Mouse (Mus musculus) G1E (cell line): ENCODE results near the gene Eipr1. TPM values are rescaled to one million over a fixed set of nuclear protein-coding genes. Genes with fewer than 3 reads are reported as not detected.

Experiments used
- ATAC-seq: 2 replicates; pipeline ENCODE4 v1.8.0; 2016; ENCODE audit warnings: mild to moderate bottlenecking; ENCODE audit not compliant: insufficient number of reproducible peaks, poor library complexity, low FRiP score, severe bottlenecking; ENCODE audit errors: extremely low read depth
- DNase-seq: peaks from one replicate; pipeline ENCODE4 v3.0.0; 2012; ENCODE audit warnings: low spot score
- H3K27me3 ChIP-seq: 2 replicates; pipeline ENCODE4 v1.6.1; 2012; ENCODE audit warnings: mild to moderate bottlenecking, low read length, inconsistent platforms; ENCODE audit not compliant: insufficient read depth
- H3K36me3 ChIP-seq: replicated peaks from 2 replicates; pipeline ENCODE3; 2012; ENCODE audit warnings: mild to moderate bottlenecking, inconsistent platforms
- H3K4me1 ChIP-seq: 2 replicates; pipeline ENCODE4 v1.6.1; 2012; ENCODE audit warnings: low read depth, low read length, inconsistent platforms, mixed read lengths; ENCODE audit not compliant: insufficient read depth
- H3K4me3 ChIP-seq: 2 replicates; pipeline ENCODE4 v1.5.1; 2012; ENCODE audit warnings: low read depth, mild to moderate bottlenecking, inconsistent platforms, low read length, moderate library complexity, mixed read lengths
- H3K9me3 ChIP-seq: replicated peaks from 2 replicates; pipeline ENCODE4 v1.6.1; 2012; ENCODE audit warnings: inconsistent platforms
- CTCF ChIP-seq: IDR thresholded peaks from 2 replicates; pipeline ENCODE4 v1.5.1; 2012; ENCODE audit warnings: low read depth, low read length, inconsistent platforms, mixed read lengths
- GATA1 ChIP-seq: IDR thresholded peaks from 2 replicates; pipeline ENCODE4 v1.6.1; 2012; ENCODE audit warnings: borderline replicate concordance, low read length, inconsistent platforms, mixed read lengths
- GATA2 ChIP-seq: IDR thresholded peaks from 2 replicates; pipeline ENCODE4 v1.6.1; 2012; ENCODE audit warnings: low read depth, low read length, inconsistent platforms, borderline replicate concordance
- POLR2AphosphoS5 ChIP-seq: IDR thresholded peaks from 2 replicates; pipeline ENCODE4 v1.6.1; 2012; ENCODE audit warnings: low read depth, low read length, inconsistent platforms; ENCODE audit not compliant: insufficient replicate concordance
- TAL1 ChIP-seq: conservative IDR thresholded peaks from 2 replicates; pipeline ENCODE4 v1.6.1; 2012; ENCODE audit warnings: low read depth, low read length, inconsistent platforms, mixed read lengths
- polyA plus RNA-seq: library from polyadenylated mRNA; stranded (reverse); fragments of >175 nt; gene quantifications from 2 replicates; pipeline ENCODE4 v1.2.3, GENCODE M21; 2012
- total RNA-seq, 2 experiments: library from RNA; stranded (forward) in 1 of 2; stranded (reverse) in 1 of 2; fragments of 200-1000 nt in 1 of 2; fragments of >200 nt in 1 of 2; fragmentation: Nextera tagmentation in 1 of 2; gene quantifications; 2 replicates each; pipeline ENCODE4 v1.2.3; 2014 to 2017

The Eipr1 gene
- total RNA-seq (2014; fragmentation: Nextera tagmentation) (11.0 and 14.9 TPM in 2 replicates), total RNA-seq (2017) (52.8 and 59.5 TPM in 2 replicates), polyA plus RNA-seq (22.4 and 26.5 TPM in 2 replicates)

DNA sequence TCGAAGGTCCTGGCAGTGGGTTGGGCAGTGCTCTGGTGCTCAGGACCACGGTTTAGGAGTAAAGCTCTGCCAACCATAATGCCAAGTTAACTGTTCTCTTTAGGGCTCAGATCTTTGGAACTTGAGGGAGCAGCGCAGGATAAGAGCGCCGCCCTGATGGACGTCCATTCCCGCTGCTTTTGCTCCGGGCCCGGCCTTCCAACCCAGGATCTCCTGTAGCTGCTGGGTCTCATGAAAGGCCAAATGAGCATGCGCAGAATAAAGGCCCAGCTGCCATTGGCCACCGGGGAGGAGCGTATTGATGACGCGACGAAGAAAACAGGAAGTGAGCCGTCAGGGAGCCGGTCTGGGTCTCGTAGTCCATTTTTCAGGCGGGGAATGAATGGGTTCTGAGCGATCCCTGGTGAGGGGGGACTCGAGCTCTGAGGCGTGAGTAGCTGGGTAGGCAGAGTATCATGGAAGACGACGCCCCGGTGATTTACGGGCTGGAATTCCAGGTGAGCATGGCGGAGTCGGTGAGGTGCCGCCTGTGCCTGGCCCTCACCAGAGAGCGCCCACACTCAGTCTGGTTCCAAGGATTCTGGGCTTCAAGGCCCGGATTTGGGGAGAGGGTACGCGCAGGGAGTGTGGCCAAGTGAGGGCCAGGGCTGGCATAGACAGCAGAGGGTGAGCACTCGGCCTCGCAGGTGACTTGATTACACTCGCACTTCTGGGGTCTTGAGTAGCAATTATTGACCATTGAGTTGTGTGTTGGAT, at the start of gene Eipr1:
Eipr1 (plus strand) TSS at position 296 of the 756 bp plus-strand sequence.
- peak within 1 kb of the TSS; percentile 83 for H3K4me3 ChIP-seq
- H3K27me3 ChIP-seq: no peaks in the 10 kb centered on the region
- H3K4me1 ChIP-seq: peaks cover 40% of the 10 kb centered on the region
- no peak for TF ChIP-seq TAL1
- TF ChIP-seq GATA1: no peak
- TF ChIP-seq GATA2: no peak
- no peak for TF ChIP-seq CTCF
- TF ChIP-seq POLR2AphosphoS5: no peak
- peaks cover 50% of the 10 kb centered on the region for H3K36me3 ChIP-seq
- ATAC-seq: peak; percentile 88
- peak; percentile 94 for DNase-seq
- H3K9me3 ChIP-seq: no peaks in the 10 kb centered on the region

DNA sequence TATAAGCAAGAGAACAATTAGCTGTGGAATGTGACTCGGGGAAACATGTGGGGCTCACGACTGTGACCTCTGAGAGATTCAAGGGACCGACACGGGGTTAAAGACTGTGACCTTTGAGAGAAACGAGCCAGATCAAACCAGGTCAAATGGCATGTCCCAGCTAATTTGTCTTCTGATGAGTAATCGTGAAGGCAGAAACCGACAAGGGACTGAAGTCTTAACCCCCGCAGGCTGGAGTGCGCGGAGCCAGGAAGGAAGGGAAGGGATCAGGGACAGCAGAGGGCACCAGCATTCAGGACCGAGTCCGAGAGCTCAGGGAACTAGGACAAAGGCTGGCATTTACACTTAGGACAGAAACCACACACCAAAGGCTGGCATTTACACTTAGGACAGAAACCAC, 47.2 kb upstream of the Eipr1 start:
- Histone ChIP-seq H3K36me3 (peaks cover 95% of the 10 kb centered on the region), H3K9me3 (no peaks in the 10 kb centered on the region), H3K27me3 (no peaks in the 10 kb centered on the region), H3K4me3 (no peak overlapping the region), H3K4me1 (peaks cover 3% of the 10 kb centered on the region; the same call in 1 of the 2 replicates)
- TF ChIP-seq TAL1 (no peak), GATA1 (no peak), GATA2 (no peak), CTCF (no peak), POLR2AphosphoS5 (no peak)
- DNase-seq (no peak), ATAC-seq (no peak)

GRCm38 (mm10) chr12:28705204-28705603, 46.4 kb upstream of the Eipr1 start:
- H3K4me3 ChIP-seq: no peak overlapping the region
- H3K9me3 ChIP-seq: no peaks in the 10 kb centered on the region
- DNase-seq (no peak), ATAC-seq (no peak)
- TF ChIP-seq TAL1 (no peak), GATA1 (no peak), CTCF (no peak), GATA2 (no peak), POLR2AphosphoS5 (no peak)
- peaks cover 3% of the 10 kb centered on the region; the same call in 1 of the 2 replicates for H3K4me1 ChIP-seq
- peaks cover 97% of the 10 kb centered on the region for H3K36me3 ChIP-seq
- H3K27me3 ChIP-seq: no peaks in the 10 kb centered on the region

- no peaks in the 10 kb centered on the region for H3K9me3 ChIP-seq
- ATAC-seq (no peak), DNase-seq (no peak)
- H3K4me3 ChIP-seq: no peak overlapping the region
- H3K36me3 ChIP-seq: peaks cover 97% of the 10 kb centered on the region
- no peaks in the 10 kb centered on the region for H3K27me3 ChIP-seq
- no peaks in the 10 kb centered on the region for H3K4me1 ChIP-seq
- TF ChIP-seq POLR2AphosphoS5: no peak
- TF ChIP-seq TAL1: no peak
- TF ChIP-seq GATA1: no peak
Observed at GRCm38 (mm10) chr12:28708154-28708553, 43.4 kb upstream of the Eipr1 start.

DNA sequence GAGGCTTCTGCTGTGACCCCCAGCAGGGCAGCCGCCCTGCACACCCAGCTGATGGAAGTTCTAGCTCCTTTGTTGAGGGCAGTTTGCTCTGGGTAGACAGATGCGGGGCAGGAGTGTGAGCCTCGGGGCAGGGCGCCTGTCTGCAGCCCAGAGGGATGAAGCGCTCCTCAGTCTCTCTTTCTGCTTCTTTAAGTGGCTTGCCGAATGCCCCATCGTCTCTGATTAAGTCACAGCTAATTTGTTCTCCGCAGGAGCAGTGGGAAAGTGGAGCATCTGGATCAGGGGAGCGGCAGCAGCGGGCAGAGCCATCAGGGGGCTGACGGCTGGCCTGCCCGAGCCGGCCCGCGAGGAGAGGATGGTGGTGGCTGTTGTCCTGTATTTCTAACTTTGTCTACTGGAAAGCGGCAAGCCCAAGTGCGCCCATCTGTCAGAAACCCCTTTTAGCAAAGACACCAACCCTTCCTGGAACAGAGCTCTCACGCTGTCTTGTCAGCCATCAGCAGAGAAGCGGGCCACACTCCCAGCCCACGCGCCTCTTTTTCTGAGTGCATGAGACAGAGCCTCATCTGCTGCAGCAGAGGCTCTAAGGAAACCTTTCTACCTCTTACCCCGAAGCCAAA, 40.9 kb upstream of the Eipr1 start:
- no peaks in the 10 kb centered on the region for H3K27me3 ChIP-seq
- ATAC-seq (no peak), DNase-seq (no peak)
- TF ChIP-seq GATA2: no peak
- no peaks in the 10 kb centered on the region for H3K9me3 ChIP-seq
- peaks cover 97% of the 10 kb centered on the region for H3K36me3 ChIP-seq
- no peak overlapping the region for H3K4me3 ChIP-seq
- H3K4me1 ChIP-seq: peaks cover 2% of the 10 kb centered on the region

DNA sequence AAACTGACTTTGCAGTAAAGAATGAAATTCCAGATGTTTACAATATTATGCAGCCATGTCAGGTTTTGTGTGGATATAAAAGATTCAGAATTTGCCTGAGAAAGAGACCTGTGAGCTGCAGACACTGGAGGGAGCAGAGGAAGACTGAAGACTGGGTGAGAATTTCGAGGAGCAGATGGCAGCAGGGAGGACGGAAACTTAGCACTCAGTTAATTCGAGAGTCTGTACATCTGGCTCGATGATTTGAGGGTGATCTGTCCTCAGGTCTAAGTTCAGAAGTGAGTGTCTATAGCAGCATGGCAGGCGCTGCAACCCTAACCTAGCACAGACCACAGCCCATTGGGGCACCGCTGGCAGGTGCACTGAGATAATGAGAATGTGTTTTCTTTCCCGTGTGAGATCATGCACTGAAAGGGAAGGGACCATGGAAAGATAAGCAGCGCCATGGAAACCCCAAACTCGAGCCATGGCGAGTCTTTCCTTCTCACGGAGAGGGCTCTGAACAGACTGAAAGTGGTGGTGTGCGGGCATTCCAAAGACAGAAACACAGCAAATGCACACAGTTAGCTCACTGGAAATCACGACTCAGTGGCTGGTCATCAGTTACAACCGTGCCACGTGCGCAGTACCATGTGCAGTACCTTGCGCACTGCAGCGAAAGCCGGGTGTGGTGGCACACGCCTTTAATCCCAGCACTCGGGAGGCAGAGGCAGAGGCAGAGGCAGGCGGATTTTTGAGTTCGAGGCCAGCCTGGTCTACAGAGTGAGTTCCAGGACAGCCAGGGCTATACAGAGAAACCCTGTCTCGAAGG, 36.6 kb upstream of the Eipr1 start:
- Histone ChIP-seq H3K36me3 (peaks cover 92% of the 10 kb centered on the region), H3K4me3 (no peak overlapping the region)
- ATAC-seq: no peak

More for the DNA sequence above, 36.6 kb upstream of the Eipr1 start:
- Histone ChIP-seq H3K27me3 (no peaks in the 10 kb centered on the region), H3K4me1 (peaks cover 2% of the 10 kb centered on the region), H3K9me3 (no peaks in the 10 kb centered on the region)
- no peak for DNase-seq
- no peak for TF ChIP-seq GATA1
- TF ChIP-seq CTCF: no peak
- TF ChIP-seq GATA2: no peak
- TF ChIP-seq POLR2AphosphoS5: no peak
- TF ChIP-seq TAL1: no peak
